Mouse (Mus musculus) embryo, embryonic 10 days (tissue): ENCODE measurements around the gene Pip5kl1.
A peak's percentile ranks its signal among the peaks of the same experiment; 100 is the strongest.

Experiments
- DNase-seq: peaks from one replicate; pipeline ENCODE4 v3.0.0-alpha.2; 2015; ENCODE audit warnings: low spot score

Pip5kl1 gene

GRCm38 (mm10) chr2:32617109-32617508 is 42.5 kb downstream of the Pip5kl1 start:
- DNase-seq, result no peak

GRCm38 (mm10) chr2:32617601-32618000 is 43.0 kb downstream of the Pip5kl1 start:
- no peak for DNase-seq

- no peak for DNase-seq
These were observed 43.5 kb downstream of the Pip5kl1 start for GRCm38 (mm10) chr2:32618051-32618450.

- DNase-seq, result peak; percentile 77
These were observed 46.3 kb downstream of the Pip5kl1 start for GRCm38 (mm10) chr2:32620682-32621516.

- DNase-seq, result no peak
These were observed 46.9 kb downstream of the Pip5kl1 start, which contains the start of gene Ak1 for GRCm38 (mm10) chr2:32621517-32621859. TSS of gene Ak1 (plus strand) at chr2:32621758.

- no peak for DNase-seq
These were observed 49.6 kb downstream of the Pip5kl1 start for GRCm38 (mm10) chr2:32624111-32624748.

- DNase-seq, result peak; percentile 88
These were observed 50.7 kb downstream of the Pip5kl1 start for GRCm38 (mm10) chr2:32625212-32625872.

- no peak for DNase-seq
These were observed 51.5 kb downstream of the Pip5kl1 start for GRCm38 (mm10) chr2:32625873-32626694.

- DNase-seq, result no peak
These were observed 52.9 kb downstream of the Pip5kl1 start for GRCm38 (mm10) chr2:32627266-32628043.

- no peak for DNase-seq
These were observed 53.5 kb downstream of the Pip5kl1 start for GRCm38 (mm10) chr2:32628044-32628550.

- no peak for DNase-seq
These were observed 54.1 kb downstream of the Pip5kl1 start for GRCm38 (mm10) chr2:32628729-32629128.

GRCm38 (mm10) chr2:32629276-32629976 is 54.8 kb downstream of the Pip5kl1 start:
- DNase-seq, result peak; percentile 91

- DNase-seq, result no peak
These were observed 55.4 kb downstream of the Pip5kl1 start for GRCm38 (mm10) chr2:32630036-32630435.

GRCm38 (mm10) chr2:32631046-32631445 is 56.4 kb downstream of the Pip5kl1 start:
- DNase-seq, result no peak

- DNase-seq, result peak; percentile 89
These were observed 57.3 kb downstream of the Pip5kl1 start for GRCm38 (mm10) chr2:32631737-32632394.
